Mouse (Mus musculus): ENCODE measurements around the gene Kdm5c.

Kdm5c gene

DNA sequence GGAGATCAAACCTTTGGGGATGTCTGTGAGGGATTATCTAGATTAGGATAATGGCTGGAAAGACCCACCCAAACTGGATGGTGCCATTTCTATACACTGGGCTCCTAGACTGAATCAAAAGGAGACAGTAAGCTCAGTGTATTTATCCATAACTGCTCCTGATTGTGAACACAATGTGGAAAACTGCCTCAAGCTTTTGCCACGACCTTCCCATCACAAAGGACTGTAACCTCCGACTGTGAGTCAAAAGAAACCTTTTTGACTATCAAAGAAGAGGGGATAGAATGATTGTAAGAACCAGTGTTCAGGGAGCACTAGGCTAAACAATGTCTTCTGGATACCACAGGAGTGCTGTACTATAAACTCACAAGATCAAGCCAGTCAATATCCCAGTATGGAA, 73.4 kb downstream of the Kdm5c start:
- DNase-seq, result no peak

DNA sequence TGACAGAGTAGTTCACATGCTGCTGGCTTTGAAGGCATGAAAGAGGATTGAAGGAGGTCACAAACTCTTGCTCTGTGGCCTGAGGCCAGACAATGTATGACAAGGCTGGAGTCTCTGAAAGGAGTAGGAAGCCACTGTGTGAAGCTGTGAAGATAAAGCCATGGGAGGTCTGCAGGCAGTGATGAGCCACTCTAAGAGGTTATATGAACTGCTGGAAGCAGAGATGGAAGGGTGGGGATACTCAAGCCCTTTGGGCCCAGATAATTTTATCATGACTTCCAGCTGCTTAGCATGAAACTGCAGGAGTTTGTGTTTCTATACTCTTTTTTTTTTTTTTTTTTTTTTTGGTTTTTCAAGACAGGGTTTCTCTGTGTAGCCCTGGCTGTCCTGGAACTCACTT, 74.6 kb downstream of the Kdm5c start:
- DNase-seq, result no peak

DNA sequence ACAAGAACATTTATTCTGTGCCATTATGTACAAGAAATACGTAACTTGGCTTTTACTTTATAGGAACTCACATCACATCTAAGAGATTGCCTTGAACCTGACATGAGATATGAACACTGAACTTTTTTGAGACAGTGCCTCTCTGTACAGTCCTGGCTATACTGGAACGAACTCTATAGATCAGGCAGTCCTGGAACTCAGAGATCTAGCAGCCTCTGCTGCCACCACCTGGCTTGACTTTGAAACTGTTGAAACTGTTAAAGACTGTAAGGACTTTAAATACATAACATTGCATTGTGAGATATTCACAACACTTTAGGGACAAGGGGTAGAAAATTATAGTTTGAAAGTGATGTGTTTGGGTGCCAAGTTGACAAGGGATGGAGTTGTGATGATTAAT, 75.1 kb downstream of the Kdm5c start:
- DNase-seq, result no peak

DNA sequence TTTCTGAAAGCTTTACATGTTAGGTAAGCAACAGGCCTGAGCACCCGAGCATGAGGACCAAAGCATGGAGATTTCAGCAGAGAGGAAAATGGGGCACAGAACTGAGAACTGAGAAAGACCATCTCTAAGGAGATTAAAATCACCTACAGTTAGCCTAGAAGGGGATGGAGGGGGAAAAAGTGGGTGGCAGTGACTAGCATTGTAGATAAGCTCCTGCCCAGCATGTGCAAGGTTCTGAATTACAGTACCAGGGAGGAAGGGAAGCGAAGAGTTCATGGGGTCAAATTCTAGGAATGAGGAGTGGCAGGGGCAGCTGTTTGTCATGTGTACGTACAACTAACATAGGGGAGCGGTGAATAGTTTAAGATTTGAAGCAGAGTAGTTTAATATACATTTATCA, 87.7 kb downstream of the Kdm5c start:
- DNase-seq, result no peak

DNA sequence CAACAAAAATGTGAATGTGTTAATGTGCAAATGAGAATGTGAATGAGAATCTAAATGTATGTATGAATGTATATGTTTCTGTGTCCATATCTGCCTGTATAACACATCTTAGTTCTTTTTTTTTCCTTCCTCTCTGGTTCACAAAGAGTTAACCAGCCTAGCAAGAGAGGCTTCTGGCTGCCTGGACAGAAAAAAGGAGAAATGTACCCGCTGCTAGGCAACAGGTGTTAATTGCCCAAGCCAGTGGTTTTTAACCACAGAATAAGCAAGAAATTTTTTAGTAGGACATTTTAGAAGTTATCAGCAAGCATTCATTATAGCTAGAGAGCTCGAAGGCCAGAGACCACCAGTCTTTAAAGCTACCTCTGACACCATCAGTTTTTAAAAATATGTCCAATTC, 90.0 kb downstream of the Kdm5c start:
- DNase-seq, result no peak

DNA sequence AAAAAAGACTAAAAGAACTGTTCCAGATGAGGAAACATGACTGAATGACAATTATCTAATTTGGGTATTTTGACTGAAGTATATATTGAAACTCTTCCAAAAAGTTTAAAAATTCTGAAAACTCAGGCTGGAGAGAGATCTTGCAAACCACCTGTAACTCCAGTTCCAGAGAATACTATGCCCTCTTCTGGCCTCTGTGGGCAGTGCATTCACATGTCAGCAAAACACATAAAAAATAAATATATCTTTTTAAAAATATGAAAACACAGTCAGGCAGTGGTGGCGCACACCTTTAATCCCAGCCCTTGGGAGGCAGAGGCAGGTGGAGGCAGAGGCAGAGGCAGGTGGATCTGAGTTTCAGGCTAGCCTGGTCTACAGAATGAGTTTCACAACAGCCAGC, 90.8 kb downstream of the Kdm5c start:
- DNase-seq, result no peak

Measured in right cerebral cortex, postnatal 25 days (tissue).